Mouse (Mus musculus) liver, embryonic 11.5 days (tissue): Measurements from ENCODE around the gene Pno1. TPM values are rescaled to one million over a fixed set of nuclear protein-coding genes. Genes with fewer than 3 reads are reported as not detected.
"Not testable (repeated sequence)": the region's sequence is repeated elsewhere in the genome, so short reads cannot be mapped to it uniquely, and the experiment has no call there.

Experiments
- ATAC-seq: fragments of 200-750 bp; cut with Nextera tagmentation; replicated peaks from 2 replicates; pipeline ENCODE4 v1.8.0; 2017; ENCODE audit warnings: moderate number of reproducible peaks, mild to moderate bottlenecking, moderate TSS enrichment, moderate library complexity; ENCODE audit not compliant: low FRiP score
- DNase-seq: peaks from one replicate; pipeline ENCODE4 v3.0.0-alpha.2; 2017; ENCODE audit warnings: low spot score
- H3K27ac ChIP-seq: fragments of 300-500 bp; sonication (generic); 2 replicates; pipeline ENCODE4 v1.5.1; 2014; ENCODE audit warnings: mild to moderate bottlenecking, low read depth, low read length, control low read depth
- H3K27me3 ChIP-seq: fragments of 300-500 bp; sonication (generic); replicated peaks from 2 replicates; pipeline ENCODE4 v1.6.1; 2014; ENCODE audit warnings: low read length, mixed read lengths; ENCODE audit not compliant: control insufficient read depth, insufficient read depth
- H3K36me3 ChIP-seq: fragments of 300-500 bp; sonication (generic); 2 replicates; pipeline ENCODE4 v1.6.1; 2014; ENCODE audit warnings: mild to moderate bottlenecking, low read length, moderate library complexity, mixed read lengths; ENCODE audit not compliant: control insufficient read depth, insufficient read depth
- H3K4me1 ChIP-seq: fragments of 300-500 bp; sonication (generic); replicated peaks from 2 replicates; pipeline ENCODE4 v1.6.1; 2014; ENCODE audit warnings: low read length, mixed read lengths; ENCODE audit not compliant: control insufficient read depth, insufficient read depth
- H3K4me2 ChIP-seq: fragments of 300-500 bp; sonication (generic); 2 replicates; pipeline ENCODE4 v1.6.1; 2014; ENCODE audit warnings: mild to moderate bottlenecking, control low read depth, moderate library complexity
- H3K4me3 ChIP-seq: fragments of 300-500 bp; sonication (generic); 2 replicates; pipeline ENCODE4 v1.5.1; 2014; ENCODE audit warnings: low read depth, low read length, control low read depth
- H3K9ac ChIP-seq: fragments of 300-500 bp; sonication (generic); 2 replicates; pipeline ENCODE4 v1.6.1; 2014; ENCODE audit warnings: low read depth, low read length, control low read depth
- H3K9me3 ChIP-seq: fragments of 300-500 bp; sonication (generic); 2 replicates; pipeline ENCODE4 v1.6.1; 2016; ENCODE audit warnings: low read length, inconsistent platforms, mixed read lengths; ENCODE audit not compliant: control insufficient read depth
- WGBS: fragments of 180-500 bp; shearing (Covaris S2); extraction: QIAGEN DNeasy Blood & Tissue Kit; methylation state at CpG from one replicate; pipeline ENCODE4 v1.1.7; 2014; 5-methylcytosine and 5-hydroxymethylcytosine counted together
- polyA plus RNA-seq: library from polyadenylated mRNA; unstranded; fragments of >200 nt; fragmentation: Nextera tagmentation; extraction: Ambion mirVana; gene quantifications from 2 replicates; pipeline ENCODE4 v1.2.1, GENCODE M21; 2014

Pno1 gene
- polyA plus RNA-seq: 124 and 126 TPM in 2 replicates

DNA sequence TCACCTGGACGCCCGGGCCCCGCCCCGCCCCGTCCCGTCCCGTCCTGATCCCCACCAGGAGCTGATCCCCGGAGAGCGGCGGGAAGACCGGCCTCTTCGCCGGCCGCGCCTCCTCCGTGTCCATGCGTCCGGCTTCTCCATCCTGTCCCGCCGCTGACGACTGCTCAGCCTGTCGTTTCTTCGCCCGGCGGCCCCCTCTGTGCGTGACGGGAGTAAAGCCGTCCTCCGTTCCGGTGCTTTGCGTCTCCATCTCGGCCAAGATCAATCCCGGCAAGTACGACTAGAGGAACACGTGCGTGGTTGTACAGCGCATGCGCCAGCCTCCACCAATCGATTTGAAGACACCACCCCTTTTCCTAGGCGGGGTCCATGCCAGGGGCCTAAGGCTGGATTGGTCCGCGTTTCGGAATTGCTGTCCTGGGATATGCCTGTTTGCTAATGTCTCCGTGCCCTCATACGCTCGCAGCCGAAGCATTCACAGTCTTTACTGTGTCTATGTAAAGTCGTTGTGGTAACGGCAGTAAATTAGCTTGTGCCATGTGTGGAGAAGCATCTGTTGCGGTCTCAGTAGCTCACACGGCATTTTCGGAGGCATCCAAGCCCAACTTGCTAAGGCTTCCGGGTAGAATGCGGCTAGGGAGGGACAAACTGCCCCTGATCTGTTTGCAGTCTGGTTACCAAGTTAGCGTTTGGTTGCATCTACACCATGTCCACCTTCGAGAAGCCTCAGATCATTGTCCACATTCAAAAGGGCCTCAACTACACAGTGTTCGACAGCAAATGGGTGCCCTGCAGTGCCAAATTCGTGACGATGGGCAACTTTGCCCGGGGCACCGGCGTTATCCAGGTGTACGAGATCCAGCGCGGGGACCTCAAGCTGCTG is at the start of gene Pno1:
TSS of gene Pno1 (minus strand) at position 311 of the 883 bp plus-strand sequence.
- peak within 1 kb of the TSS; percentile 65 for H3K4me2 ChIP-seq
- H3K27me3 ChIP-seq: no peaks in the 10 kb centered on the region
- WGBS: under 1% methylated on average over 65 of the region's 65 CpGs

DNA sequence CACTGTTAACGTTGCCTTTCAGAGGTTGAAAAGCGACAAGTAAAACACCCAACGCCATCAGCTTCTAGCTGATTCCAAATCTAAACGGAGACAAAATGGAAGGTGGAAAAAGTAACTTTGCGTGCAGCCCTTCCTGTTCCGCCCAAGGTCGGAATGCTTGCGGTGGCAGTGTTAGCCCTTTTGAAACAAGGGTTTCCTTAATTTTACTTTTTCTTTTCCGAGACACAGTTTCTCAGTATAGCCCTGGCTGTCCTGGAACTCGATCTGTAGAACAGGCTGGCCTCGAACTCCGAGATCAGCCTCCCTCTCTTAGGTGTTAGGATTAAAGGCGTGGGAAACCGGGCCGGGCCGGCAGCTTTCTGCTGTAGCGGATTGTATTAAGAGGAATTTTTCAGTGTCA is 46.5 kb upstream of the Pno1 start:
- Histone ChIP-seq H3K9ac (peak overlapping the region; percentile 93), H3K4me1 (peaks cover 4% of the 10 kb centered on the region; the same call in 1 of the 2 replicates), H3K9me3 (no peaks in the 10 kb centered on the region), H3K4me3 (peak overlapping the region; percentile 84), H3K27ac (peak overlapping the region; percentile 88), H3K36me3 (no peaks in the 10 kb centered on the region), H3K27me3 (no peaks in the 10 kb centered on the region), H3K4me2 (peak overlapping the region; percentile 65)
- DNase-seq (no peak), ATAC-seq (peak; percentile 37)
- WGBS: under 1% methylated on average over 17 of the region's 17 CpGs

More for the DNA sequence above, at the start of gene Pno1:
- H3K9me3 ChIP-seq: no peaks in the 10 kb centered on the region
- H3K9ac ChIP-seq: peak within 1 kb of the TSS; percentile 88
- H3K36me3 ChIP-seq: peaks cover 14% of the 10 kb centered on the region; the same call in 1 of the 2 replicates
- peak within 1 kb of the TSS; percentile 63; the same call in 1 of the 2 replicates for H3K27ac ChIP-seq
- H3K4me1 ChIP-seq: peaks cover 11% of the 10 kb centered on the region
- peak; percentile 96 for ATAC-seq
- H3K4me3 ChIP-seq: peak within 1 kb of the TSS; percentile 80
- DNase-seq: peak; percentile 95

- H3K9me3 ChIP-seq: no peaks in the 10 kb centered on the region
- H3K27ac ChIP-seq: peak within 1 kb of the TSS; percentile 88
- peaks cover 4% of the 10 kb centered on the region; the same call in 1 of the 2 replicates for H3K4me1 ChIP-seq
- no peaks in the 10 kb centered on the region for H3K27me3 ChIP-seq
- peak; percentile 92 for ATAC-seq
- peak within 1 kb of the TSS; percentile 84 for H3K4me3 ChIP-seq
- WGBS: under 1% methylated on average over 33 of the region's 33 CpGs
- no peaks in the 10 kb centered on the region for H3K36me3 ChIP-seq
- H3K9ac ChIP-seq: peak within 1 kb of the TSS; percentile 93
- peak within 1 kb of the TSS; percentile 65 for H3K4me2 ChIP-seq
- peak; percentile 85 for DNase-seq
Observed at GRCm38 (mm10) chr11:17257443-17257842, 46.1 kb upstream of the Pno1 start, which contains the start of gene C1d. C1d (plus strand) TSS chr11:17257579.

- no peak for DNase-seq
- no peaks in the 10 kb centered on the region for H3K9me3 ChIP-seq
- 51% methylated on average over 8 of the region's 8 CpGs for WGBS
- no peaks in the 10 kb centered on the region for H3K36me3 ChIP-seq
- peaks cover 4% of the 10 kb centered on the region; the same call in 1 of the 2 replicates for H3K4me1 ChIP-seq
- ATAC-seq: peak; percentile 65
- H3K27me3 ChIP-seq: no peaks in the 10 kb centered on the region
- H3K4me2 ChIP-seq: peak overlapping the region; percentile 65
- H3K4me3 ChIP-seq: peak overlapping the region; percentile 84
- H3K9ac ChIP-seq: peak overlapping the region; percentile 93
- no peak overlapping the region for H3K27ac ChIP-seq
Observed at GRCm38 (mm10) chr11:17256813-17257365, 45.5 kb upstream of the Pno1 start.

DNA sequence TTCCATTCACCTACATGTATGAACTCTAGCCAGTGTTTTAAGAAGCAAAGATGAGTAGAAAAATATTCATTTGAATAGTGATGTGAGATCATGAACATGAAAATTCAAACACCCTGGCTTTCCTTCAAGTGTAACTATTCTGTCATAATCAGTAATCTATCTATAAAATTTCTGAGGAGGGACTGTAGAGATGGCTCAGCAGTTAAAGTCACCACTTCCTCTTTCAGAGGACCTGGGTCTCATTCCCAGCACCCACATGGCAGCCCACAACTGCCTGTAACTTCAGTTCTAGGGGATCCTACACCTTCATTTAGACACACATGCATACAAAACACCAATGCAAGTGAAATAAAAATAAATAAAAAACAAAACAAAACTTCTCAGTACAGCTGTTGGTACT is 37.3 kb upstream of the Pno1 start:
- H3K9ac ChIP-seq: no peak overlapping the region
- ATAC-seq (no peak), DNase-seq (no peak)
- H3K4me1 ChIP-seq: no peaks in the 10 kb centered on the region
- H3K4me2 ChIP-seq: no peak overlapping the region
- H3K36me3 ChIP-seq: no peaks in the 10 kb centered on the region
- H3K9me3 ChIP-seq: no peaks in the 10 kb centered on the region
- H3K27ac ChIP-seq: no peak overlapping the region
- H3K27me3 ChIP-seq: no peaks in the 10 kb centered on the region
- H3K4me3 ChIP-seq: no peak overlapping the region

DNA sequence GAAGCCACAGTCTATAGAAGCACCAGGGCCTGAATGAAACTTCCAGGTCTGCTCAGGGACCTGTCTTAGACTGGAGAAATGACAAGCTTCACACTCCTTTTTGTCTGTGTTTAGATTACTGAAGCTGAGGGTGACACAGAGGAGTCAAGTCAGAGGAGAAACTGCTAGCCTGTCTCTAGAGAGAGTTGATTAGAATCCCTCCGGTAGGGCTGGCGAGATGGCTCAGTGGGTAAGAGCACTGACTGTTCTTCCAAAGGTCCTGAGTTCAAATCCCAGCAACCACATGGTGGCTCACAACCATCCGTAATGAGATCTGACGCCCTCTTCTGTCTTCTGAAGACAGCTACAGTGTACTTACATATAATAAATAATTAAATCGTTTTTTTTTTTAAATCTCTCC is 27.2 kb upstream of the Pno1 start:
- H3K27ac ChIP-seq, H3K27me3 ChIP-seq, H3K9me3 ChIP-seq, DNase-seq, H3K4me2 ChIP-seq, ATAC-seq, H3K36me3 ChIP-seq, H3K4me3 ChIP-seq, H3K9ac ChIP-seq: not testable (repeated sequence)
- WGBS: 86% methylated on average over 5 of the region's 5 CpGs
- peaks cover 10% of the 10 kb centered on the region; the same call in 1 of the 2 replicates for H3K4me1 ChIP-seq

- ATAC-seq: peak; percentile 86
- H3K36me3 ChIP-seq: peaks cover 15% of the 10 kb centered on the region; the same call in 1 of the 2 replicates
- no peaks in the 10 kb centered on the region for H3K9me3 ChIP-seq
- no peaks in the 10 kb centered on the region for H3K27me3 ChIP-seq
- no peak overlapping the region for H3K4me2 ChIP-seq
- DNase-seq: no peak
- no peak overlapping the region for H3K4me3 ChIP-seq
- no peak overlapping the region for H3K27ac ChIP-seq
- peaks cover 10% of the 10 kb centered on the region; the same call in 1 of the 2 replicates for H3K4me1 ChIP-seq
- H3K9ac ChIP-seq: no peak overlapping the region
- WGBS: 44% methylated on average over 5 of the region's 5 CpGs
Observed at GRCm38 (mm10) chr11:17236449-17237037, 25.2 kb upstream of the Pno1 start.

- Histone ChIP-seq H3K27ac (no peak overlapping the region), H3K4me3 (no peak overlapping the region), H3K9me3 (no peaks in the 10 kb centered on the region), H3K9ac (no peak overlapping the region), H3K27me3 (no peaks in the 10 kb centered on the region), H3K4me1 (peaks cover 10% of the 10 kb centered on the region; the same call in 1 of the 2 replicates), H3K36me3 (peaks cover 23% of the 10 kb centered on the region), H3K4me2 (no peak overlapping the region)
- 75% methylated on average over 5 of the region's 5 CpGs for WGBS
- DNase-seq: no peak
- no peak for ATAC-seq
Observed at GRCm38 (mm10) chr11:17232792-17233191, 21.4 kb upstream of the Pno1 start.
